Mouse (Mus musculus) forebrain, embryonic 12.5 days (tissue): ENCODE results near the gene Denr. TPM values are rescaled to one million over a fixed set of nuclear protein-coding genes. Genes with fewer than 3 reads are reported as not detected.
A peak's percentile ranks its signal among the peaks of the same experiment; 100 is the strongest.

ENCODE experiments used
- ATAC-seq: fragments of 200-750 bp; cut with Nextera tagmentation; 2 replicates; pipeline ENCODE4 v1.8.0; 2017; ENCODE audit warnings: moderate TSS enrichment; ENCODE audit not compliant: low FRiP score
- H3K27ac ChIP-seq: fragments of 300-500 bp; sonication (generic); 2 replicates; pipeline ENCODE4 v1.5.1; 2016; ENCODE audit warnings: mild to moderate bottlenecking
- H3K27me3 ChIP-seq: fragments of 300-500 bp; sonication (generic); 2 replicates; pipeline ENCODE4 v1.6.1; 2016; ENCODE audit warnings: mild to moderate bottlenecking
- H3K36me3 ChIP-seq: fragments of 300-500 bp; sonication (generic); replicated peaks from 2 replicates; pipeline ENCODE4 v1.6.1; 2016; ENCODE audit warnings: mild to moderate bottlenecking
- H3K4me1 ChIP-seq: fragments of 300-500 bp; sonication (generic); 2 replicates; pipeline ENCODE4 v1.6.1; 2016
- H3K4me2 ChIP-seq: fragments of 300-500 bp; sonication (generic); 2 replicates; pipeline ENCODE4 v1.6.1; 2016; ENCODE audit warnings: mild to moderate bottlenecking, moderate library complexity
- H3K4me3 ChIP-seq: fragments of 300-500 bp; sonication (generic); replicated peaks from 2 replicates; pipeline ENCODE4 v1.5.1; 2016; ENCODE audit warnings: mild to moderate bottlenecking
- H3K9ac ChIP-seq: fragments of 300-500 bp; sonication (generic); 2 replicates; pipeline ENCODE4 v1.6.1; 2016; ENCODE audit warnings: mild to moderate bottlenecking
- H3K9me3 ChIP-seq: fragments of 300-500 bp; sonication (generic); 2 replicates; pipeline ENCODE4 v1.6.1; 2016
- WGBS: fragments of 180-500 bp; shearing (Covaris S2); methylation state at CpG from one replicate; pipeline ENCODE4 v1.1.7; 2016; 5-methylcytosine and 5-hydroxymethylcytosine counted together
- polyA plus RNA-seq: library from polyadenylated mRNA; unstranded; fragments of >200 nt; fragmentation: Nextera tagmentation; extraction: Ambion mirVana; gene quantifications from 2 replicates; pipeline ENCODE4 v1.2.1, GENCODE M21; 2016

The Denr gene
- polyA plus RNA-seq, 1 experiment from 2014 or later, result 171 TPM

DNA sequence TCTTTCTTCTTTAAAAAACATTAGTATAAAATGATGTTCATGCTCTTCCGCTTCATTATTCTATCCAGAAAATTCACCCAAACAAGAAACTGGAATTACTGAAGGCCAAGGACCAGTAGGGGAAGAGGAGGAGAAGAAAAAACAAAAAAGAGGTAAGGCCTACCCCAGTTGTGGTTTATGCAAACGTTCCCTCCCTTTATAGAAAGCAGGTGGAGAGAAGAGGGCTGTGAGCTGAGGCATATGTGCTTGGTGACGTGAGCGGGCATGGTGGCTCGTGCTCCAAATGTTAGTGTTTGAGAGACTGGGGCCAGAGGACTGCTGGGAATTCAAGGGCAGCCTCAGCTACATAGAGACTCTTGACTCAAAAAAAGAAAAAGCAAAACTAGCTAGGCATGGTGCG lies 15.1 kb downstream of the Denr start:
- 94% methylated on average over 6 of the region's 6 CpGs for WGBS
- Histone ChIP-seq H3K9me3 (no peaks in the 10 kb centered on the region), H3K4me2 (no peak overlapping the region), H3K27ac (no peak overlapping the region), H3K9ac (no peak overlapping the region), H3K36me3 (peaks cover 91% of the 10 kb centered on the region), H3K4me3 (no peak overlapping the region), H3K4me1 (no peaks in the 10 kb centered on the region), H3K27me3 (no peaks in the 10 kb centered on the region)
- no peak for ATAC-seq

- H3K27ac ChIP-seq, result no peak within 1 kb of the TSS
- peaks cover 64% of the 10 kb centered on the region for H3K36me3 ChIP-seq
- H3K4me2 ChIP-seq, result no peak within 1 kb of the TSS
- no peak within 1 kb of the TSS for H3K9ac ChIP-seq
- ATAC-seq, result no peak
- H3K4me1 ChIP-seq, result peaks cover 5% of the 10 kb centered on the region
- H3K27me3 ChIP-seq, result no peaks in the 10 kb centered on the region
- H3K4me3 ChIP-seq, result no peak within 1 kb of the TSS
- H3K9me3 ChIP-seq, result no peaks in the 10 kb centered on the region
- WGBS, result 96% methylated on average over 9 of the region's 9 CpGs
These were observed 20.1 kb downstream of the Denr start, which contains the start of gene Gm43518 for GRCm38 (mm10) chr5:123927118-123927517. Gm43518 (plus strand) TSS chr5:123927418.

- peak within 1 kb of the TSS; percentile 87 for H3K9ac ChIP-seq
- peak within 1 kb of the TSS; percentile 82 for H3K4me2 ChIP-seq
- peaks cover 5% of the 10 kb centered on the region for H3K4me1 ChIP-seq
- peak within 1 kb of the TSS; percentile 88 for H3K27ac ChIP-seq
- H3K36me3 ChIP-seq, result peaks cover 30% of the 10 kb centered on the region
- under 1% methylated on average over 56 of the region's 56 CpGs for WGBS
- H3K4me3 ChIP-seq, result peak within 1 kb of the TSS; percentile 80
- peak; percentile 98 for ATAC-seq
- 0 out of 2 replicates have a peak, but pooled peaks cover 4% of the 10 kb centered on the region for H3K27me3 ChIP-seq
- H3K9me3 ChIP-seq, result no peaks in the 10 kb centered on the region
These were observed 23.6 kb downstream of the Denr start, which contains the start of gene Ccdc62 for GRCm38 (mm10) chr5:123930508-123930989. Ccdc62 (plus strand) TSS chr5:123930679.

DNA sequence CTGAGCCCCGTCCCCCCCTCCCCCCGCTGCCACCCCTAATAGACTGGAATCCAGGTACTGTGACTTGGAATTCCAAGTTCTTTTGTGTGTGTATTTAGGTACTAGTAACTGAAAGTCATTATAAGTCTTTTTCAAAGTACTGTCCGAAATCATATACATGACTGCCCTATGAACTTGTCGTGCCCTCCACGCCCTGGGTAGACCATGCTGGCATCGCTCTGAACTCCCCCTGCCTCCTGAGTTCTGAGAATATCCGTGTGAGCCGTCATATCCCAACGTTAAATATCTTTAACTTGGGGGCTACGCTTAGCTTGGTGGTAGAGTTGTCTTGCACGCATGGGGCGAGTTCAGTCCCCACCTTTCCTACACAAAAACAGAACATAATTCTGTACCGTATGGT lies 24.2 kb downstream of the Denr start:
- Histone ChIP-seq H3K4me3 (peak overlapping the region; percentile 80), H3K4me1 (peaks cover 5% of the 10 kb centered on the region), H3K9me3 (no peaks in the 10 kb centered on the region), H3K4me2 (peak overlapping the region; percentile 82), H3K36me3 (peaks cover 24% of the 10 kb centered on the region), H3K27ac (0 out of 2 replicates have a peak overlapping the region, but pooled peaks have one; percentile 88), H3K27me3 (0 out of 2 replicates have a peak, but pooled peaks cover 4% of the 10 kb centered on the region), H3K9ac (peak overlapping the region; percentile 87)
- ATAC-seq, result no peak
- 52% methylated on average over 13 of the region's 13 CpGs for WGBS

- ATAC-seq, result no peak
- no peak overlapping the region for H3K4me2 ChIP-seq
- H3K4me3 ChIP-seq, result no peak overlapping the region
- H3K27ac ChIP-seq, result no peak overlapping the region
- H3K9ac ChIP-seq, result no peak overlapping the region
- peaks cover 6% of the 10 kb centered on the region for H3K36me3 ChIP-seq
- H3K9me3 ChIP-seq, result no peaks in the 10 kb centered on the region
- H3K27me3 ChIP-seq, result 0 out of 2 replicates have a peak, but pooled peaks cover 4% of the 10 kb centered on the region
- H3K4me1 ChIP-seq, result peaks cover 5% of the 10 kb centered on the region
These were observed 26.0 kb downstream of the Denr start for GRCm38 (mm10) chr5:123932927-123933326.

DNA sequence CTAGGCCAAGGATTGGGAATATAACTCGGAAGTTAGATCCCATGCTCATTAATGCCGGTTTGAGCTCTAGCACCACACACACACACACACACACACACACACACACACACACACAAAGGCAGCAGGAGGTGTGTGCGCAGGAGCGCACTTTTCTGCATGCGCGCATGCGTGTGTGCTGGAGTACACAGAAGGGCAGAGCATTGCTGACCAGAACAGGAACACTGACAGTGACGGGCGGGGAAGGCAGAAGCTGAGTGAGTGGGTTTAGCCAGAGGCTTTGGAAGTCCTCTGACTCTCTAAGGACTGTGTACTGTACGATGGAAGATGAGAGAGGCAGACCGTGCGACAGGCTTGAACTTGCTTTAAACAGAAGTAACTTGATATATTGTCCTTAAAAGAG lies 26.6 kb downstream of the Denr start:
- Histone ChIP-seq H3K27me3 (0 out of 2 replicates have a peak, but pooled peaks cover 4% of the 10 kb centered on the region), H3K9me3 (no peaks in the 10 kb centered on the region), H3K4me3 (no peak overlapping the region), H3K4me1 (peaks cover 5% of the 10 kb centered on the region), H3K27ac (no peak overlapping the region), H3K9ac (no peak overlapping the region), H3K4me2 (no peak overlapping the region), H3K36me3 (peaks cover 4% of the 10 kb centered on the region)
- WGBS, result 92% methylated on average over 12 of the region's 12 CpGs
- no peak for ATAC-seq

DNA sequence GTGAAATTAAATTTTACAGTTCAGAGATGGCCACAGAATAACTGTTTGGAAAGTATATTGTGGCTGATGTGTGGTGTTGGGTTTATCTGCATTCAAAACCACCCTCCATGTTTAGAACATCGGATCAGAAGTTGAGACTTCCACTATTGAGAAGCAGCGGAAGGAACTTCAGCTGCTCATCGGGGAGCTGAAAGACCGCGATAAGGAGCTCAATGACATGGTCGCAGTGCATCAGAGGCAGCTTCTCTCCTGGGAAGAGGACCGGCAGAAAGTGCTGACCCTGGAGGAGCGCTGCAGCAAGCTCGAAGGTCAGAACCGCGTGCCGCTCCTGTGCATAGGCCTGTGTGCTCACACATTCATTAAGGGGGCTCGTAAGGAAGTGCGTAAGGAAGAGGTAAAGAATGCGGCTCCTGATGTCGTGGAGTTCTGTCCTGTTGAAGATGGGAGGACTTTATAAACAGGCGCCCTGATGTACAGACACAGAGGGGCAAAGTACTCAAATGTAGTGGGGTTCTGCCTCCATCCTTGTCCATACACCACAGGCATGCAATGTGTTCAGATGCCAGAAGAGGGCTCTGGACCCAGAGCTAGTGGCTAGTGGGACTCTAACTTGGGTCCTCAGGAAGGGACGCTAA lies 27.1 kb downstream of the Denr start:
- Histone ChIP-seq H3K27ac (no peak overlapping the region), H3K4me3 (no peak overlapping the region), H3K4me2 (no peak overlapping the region), H3K4me1 (peaks cover 5% of the 10 kb centered on the region), H3K27me3 (0 out of 2 replicates have a peak, but pooled peaks cover 4% of the 10 kb centered on the region), H3K36me3 (no peaks in the 10 kb centered on the region), H3K9ac (no peak overlapping the region), H3K9me3 (no peaks in the 10 kb centered on the region)
- WGBS, result 39% methylated on average over 18 of the region's 18 CpGs
- no peak for ATAC-seq

DNA sequence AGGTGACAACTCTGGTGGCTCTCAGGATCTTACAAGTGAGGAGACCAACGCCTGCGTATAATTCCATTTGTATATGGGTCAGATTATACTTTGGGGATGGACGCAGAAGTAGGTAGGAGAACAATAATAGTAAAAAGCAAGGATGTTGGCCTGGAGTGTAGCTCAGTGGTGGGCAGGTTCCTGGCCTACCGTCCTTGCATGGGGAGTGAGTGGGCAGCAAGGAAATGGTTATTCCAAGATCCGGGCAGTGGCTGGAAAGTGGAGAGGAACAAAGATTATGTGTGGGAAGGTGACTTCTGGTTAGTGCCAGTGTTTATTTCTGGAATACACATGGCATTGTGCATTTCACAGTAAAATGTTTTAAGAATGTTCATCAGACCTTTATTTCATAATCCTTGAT lies 29.0 kb downstream of the Denr start:
- Histone ChIP-seq H3K4me2 (no peak overlapping the region), H3K4me3 (no peak overlapping the region), H3K27ac (no peak overlapping the region), H3K9me3 (no peaks in the 10 kb centered on the region), H3K27me3 (0 out of 2 replicates have a peak, but pooled peaks cover 4% of the 10 kb centered on the region), H3K36me3 (no peaks in the 10 kb centered on the region), H3K4me1 (peaks cover 4% of the 10 kb centered on the region), H3K9ac (no peak overlapping the region)
- no peak for ATAC-seq
- 92% methylated on average over 5 of the region's 5 CpGs for WGBS

DNA sequence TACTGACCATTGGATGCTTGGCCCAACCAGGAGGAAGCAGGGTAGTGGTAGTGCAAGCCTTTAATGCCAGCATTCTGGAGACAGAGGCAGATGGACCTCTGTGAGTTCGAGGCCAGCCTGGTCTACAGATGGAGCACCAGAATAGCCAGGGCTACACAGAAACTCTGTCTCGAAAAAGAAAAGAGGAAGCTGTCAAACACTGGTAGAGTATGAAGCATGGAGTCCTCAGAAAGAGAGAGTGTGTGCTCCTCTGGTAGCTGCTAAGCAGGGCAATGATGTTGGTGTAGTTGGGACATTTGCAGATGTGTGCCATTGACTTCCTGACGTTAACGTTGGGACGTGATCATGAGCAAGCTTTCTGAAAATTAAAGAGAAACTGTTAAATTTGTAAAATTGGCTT lies 31.5 kb downstream of the Denr start:
- Histone ChIP-seq H3K9ac (no peak overlapping the region), H3K27me3 (0 out of 2 replicates have a peak, but pooled peaks cover 4% of the 10 kb centered on the region), H3K36me3 (no peaks in the 10 kb centered on the region), H3K4me1 (no peaks in the 10 kb centered on the region), H3K4me2 (no peak overlapping the region), H3K27ac (no peak overlapping the region), H3K9me3 (no peaks in the 10 kb centered on the region), H3K4me3 (no peak overlapping the region)
- 93% methylated on average over 5 of the region's 5 CpGs for WGBS
- ATAC-seq, result no peak

DNA sequence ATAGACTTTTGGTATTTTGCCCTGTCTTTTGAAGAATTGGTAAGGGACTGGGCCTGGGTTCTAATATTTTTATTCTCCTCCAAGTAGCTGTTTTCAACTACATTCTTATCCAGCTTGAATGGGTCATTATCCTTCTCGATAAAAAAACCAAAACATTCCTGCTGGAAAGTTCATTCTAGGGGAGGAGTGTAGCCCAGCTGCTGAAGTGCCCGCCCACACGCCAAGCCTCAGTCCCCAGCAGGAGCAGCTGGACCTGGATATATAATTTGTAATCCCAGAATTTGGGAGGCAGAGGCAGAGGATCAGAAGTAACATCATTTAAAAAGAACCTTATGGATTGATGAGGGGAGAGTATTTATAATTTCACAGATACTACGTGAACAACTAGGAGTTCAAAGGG lies 39.6 kb downstream of the Denr start:
- WGBS, result 66% methylated on average over 4 of the region's 4 CpGs
- H3K4me1 ChIP-seq, result no peaks in the 10 kb centered on the region; the same call in 1 of the 2 replicates
- H3K27me3 ChIP-seq, result no peaks in the 10 kb centered on the region
- ATAC-seq, result no peak
- no peaks in the 10 kb centered on the region for H3K36me3 ChIP-seq
- H3K4me2 ChIP-seq, result no peak overlapping the region
- H3K4me3 ChIP-seq, result no peak overlapping the region
- H3K27ac ChIP-seq, result no peak overlapping the region
- no peaks in the 10 kb centered on the region for H3K9me3 ChIP-seq
- no peak overlapping the region for H3K9ac ChIP-seq

DNA sequence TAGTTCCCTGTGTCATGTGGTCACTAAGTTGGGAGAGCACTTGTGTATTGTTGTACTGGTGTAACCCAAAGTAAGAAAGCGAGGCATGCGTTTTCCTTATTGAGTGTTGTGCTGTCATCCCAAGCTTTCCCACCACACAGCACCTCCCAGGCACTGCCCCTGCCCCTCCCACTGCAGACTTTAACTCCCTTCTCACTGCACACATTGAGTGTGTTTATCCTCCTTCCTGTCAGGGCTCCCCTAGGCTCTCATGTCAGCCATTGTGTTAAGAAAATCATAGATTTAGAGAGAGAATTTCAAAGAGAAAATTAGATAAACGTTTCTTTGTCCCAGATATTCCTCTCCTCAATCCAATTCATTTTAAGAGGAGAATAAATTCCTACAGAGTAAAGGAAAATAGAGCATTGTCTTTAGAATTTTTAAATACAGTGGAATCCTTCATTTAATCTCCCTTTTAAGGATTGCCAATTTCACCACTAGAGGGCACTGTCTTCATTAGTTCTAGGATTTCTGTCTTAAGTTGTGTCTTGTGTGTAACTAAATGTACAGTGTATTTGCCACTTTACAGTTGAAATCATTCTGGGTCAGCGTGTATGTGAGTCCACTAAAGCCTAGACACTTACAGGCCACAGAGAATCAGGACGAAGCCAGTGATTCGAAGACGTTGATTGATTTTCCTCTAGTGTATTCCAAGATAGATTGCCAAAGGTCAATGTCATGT lies 40.2 kb downstream of the Denr start:
- no peaks in the 10 kb centered on the region for H3K36me3 ChIP-seq
- no peak overlapping the region for H3K4me2 ChIP-seq
- H3K4me3 ChIP-seq, result no peak overlapping the region
- WGBS, result 55% methylated on average over 7 of the region's 7 CpGs
- no peak overlapping the region for H3K27ac ChIP-seq
- H3K27me3 ChIP-seq, result no peaks in the 10 kb centered on the region
- H3K9ac ChIP-seq, result no peak overlapping the region
- ATAC-seq, result no peak
- H3K9me3 ChIP-seq, result no peaks in the 10 kb centered on the region
- H3K4me1 ChIP-seq, result no peaks in the 10 kb centered on the region; the same call in 1 of the 2 replicates

DNA sequence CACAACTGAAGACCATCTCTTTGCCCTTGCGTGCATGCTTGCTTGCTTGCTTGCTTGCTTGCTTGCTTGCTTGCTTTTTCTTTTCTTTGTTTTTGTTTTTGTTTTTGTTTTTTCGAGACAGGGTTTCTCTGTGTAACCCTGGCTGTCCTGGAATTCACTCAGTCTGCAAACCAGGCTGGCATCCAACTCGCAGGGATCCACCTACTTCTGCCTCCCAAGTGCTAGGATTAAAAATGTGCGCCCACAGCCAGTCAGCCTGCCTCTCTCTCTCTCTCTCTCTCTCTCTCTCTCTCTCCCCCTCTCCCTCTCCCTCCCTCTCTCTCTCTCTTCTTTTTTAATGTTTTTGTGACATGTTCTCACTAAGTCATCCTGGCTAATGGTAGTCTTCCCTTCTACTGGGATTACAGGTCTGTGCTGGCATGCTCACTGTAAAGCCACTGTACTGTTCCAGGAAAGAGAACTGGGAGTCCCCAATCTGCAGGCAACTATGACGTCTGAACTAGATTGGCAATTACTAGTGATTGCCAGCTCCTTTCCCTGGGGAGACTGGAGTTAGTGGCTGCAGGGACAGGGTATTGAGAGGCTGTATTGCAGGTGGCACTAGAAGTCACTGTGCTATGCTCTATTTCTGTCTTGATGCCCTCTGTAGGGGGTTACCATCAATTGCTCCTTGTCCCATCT lies 45.5 kb downstream of the Denr start:
- Histone ChIP-seq H3K9ac (no peak overlapping the region), H3K4me3 (no peak overlapping the region), H3K36me3 (no peaks in the 10 kb centered on the region), H3K27me3 (no peaks in the 10 kb centered on the region), H3K4me1 (no peaks in the 10 kb centered on the region), H3K27ac (no peak overlapping the region), H3K9me3 (no peaks in the 10 kb centered on the region), H3K4me2 (no peak overlapping the region)
- no peak for ATAC-seq
- WGBS, result 63% methylated on average over 5 of the region's 5 CpGs
